8 mouse cellular contexts compared by ENCODE assay signal in genomic region chr5:110835959-110836358, GRCm38 (mm10). TPM values are rescaled to one million over a fixed set of nuclear protein-coding genes. Genes with fewer than 3 reads are reported as not detected.
A peak's percentile ranks its signal among the peaks of the same experiment; 100 is the strongest.
DNase-seq lines count a peak whose midpoint lies in the region; ATAC-seq and TF ChIP-seq lines count a peak whose summit lies in the region.

No protein-coding gene starts in this region.

- H3K27ac ChIP-seq in bone marrow macrophage, adult 2 months (ENCODE audit: insufficient read depth, low read depth, low read length): no peak overlapping the region
- no peak overlapping the region for H3K27ac ChIP-seq in stomach, embryonic 14.5 days (ENCODE audit: low read length)

- no peak overlapping the region for H3K4me3 ChIP-seq in bone marrow macrophage, adult 2 months (ENCODE audit: insufficient read depth, low read length)
- H3K4me3 ChIP-seq in stomach, embryonic 14.5 days (ENCODE audit: low read depth, low read length): no peak overlapping the region

- 0 out of 2 replicates have a peak, but pooled peaks have one; percentile 14 for TF ChIP-seq CTCF in bone marrow macrophage, adult 2 months (IDR thresholded peaks at IDR 0.05; ENCODE audit: low read depth, low read length)

- no peak overlapping the region for H3K4me2 ChIP-seq in stomach, embryonic 14.5 days (replicated peaks; ENCODE audit: low read depth, low read length)

- no peak overlapping the region for H3K9ac ChIP-seq in stomach, embryonic 14.5 days (replicated peaks; ENCODE audit: low read depth, low read length)

- H3K27me3 ChIP-seq in stomach, embryonic 14.5 days (ENCODE audit: control insufficient read depth, insufficient read depth, low read length): no peaks in the 10 kb centered on the region

- peak; percentile 65 to 71 for DNase-seq in cerebellum, postnatal 14 days
- no peak for DNase-seq in cerebellum, adult 9-11 months
- DNase-seq in 3T3-L1 (ENCODE audit: low read depth, low spot score): peak; percentile 18
- peak; percentile 16 for DNase-seq in layer of hippocampus, adult 9-11 months
- DNase-seq in lung, postnatal 14 days: peak; percentile 72

- no peak for TF ChIP-seq POLR2A in bone marrow macrophage, adult 2 months (IDR thresholded peaks at IDR 0.05; ENCODE audit: borderline replicate concordance, low read depth, low read length)

- H3K36me3 ChIP-seq in stomach, embryonic 14.5 days (ENCODE audit: control insufficient read depth, insufficient read depth, low read length): no peaks in the 10 kb centered on the region

- H3K4me1 ChIP-seq in bone marrow macrophage, adult 2 months (ENCODE audit: control insufficient read depth, insufficient read depth, low read length): peaks cover 11% of the 10 kb centered on the region
- peaks cover 7% of the 10 kb centered on the region; the same call in 1 of the 2 replicates for H3K4me1 ChIP-seq in stomach, embryonic 14.5 days (ENCODE audit: control insufficient read depth, insufficient read depth, low read length)

- WGBS in stomach, embryonic 14.5 days: 10% methylated on average over 3 of the region's 3 CpGs

- no peaks in the 10 kb centered on the region for H3K9me3 ChIP-seq in stomach, embryonic 14.5 days (ENCODE audit: control insufficient read depth, low read depth, low read length)

- 0 out of 2 replicates have a peak, but pooled peaks have one; percentile 16 for ATAC-seq in granulocyte monocyte progenitor cell, adult 5-6 weeks (replicated peaks; ENCODE audit: poor library complexity, severe bottlenecking)
- ATAC-seq in stomach, embryonic 14.5 days (ENCODE audit: insufficient number of reproducible peaks, insufficient read depth, low FRiP score, low read depth): peak; percentile 34; the same call in 1 of the 2 replicates

RNA-seq across cellular contexts. Expression of gene Hscb, which starts 3.6 kb away (rescaled TPM):
- polyA plus RNA-seq in bone marrow macrophage, adult 2 months (2012; ENCODE audit: insufficient read depth, insufficient read length, missing spikeins): 58.7 and 84.4 TPM in 2 replicates
- total RNA-seq in granulocyte monocyte progenitor cell, adult 5-6 weeks (2014; fragmentation: Nextera tagmentation): 68.2 and 80.1 TPM in 2 replicates
- total RNA-seq in granulocyte monocyte progenitor cell, adult 5-6 weeks (2017): 63.6 and 77.4 TPM in 2 replicates
- 26.6 and 28.4 TPM in 2 replicates for polyA plus RNA-seq in stomach, embryonic 14.5 days (2014; fragmentation: Nextera tagmentation; extraction: Ambion mirVana)

RNA-seq across cellular contexts. Expression of gene Chek2, which starts 3.8 kb away (rescaled TPM):
- polyA plus RNA-seq in bone marrow macrophage, adult 2 months (2012; ENCODE audit: insufficient read depth, insufficient read length, missing spikeins): 32.6 and 33.5 TPM in 2 replicates
- 29.3 and 32.6 TPM in 2 replicates for total RNA-seq in granulocyte monocyte progenitor cell, adult 5-6 weeks (2014; fragmentation: Nextera tagmentation)
- total RNA-seq in granulocyte monocyte progenitor cell, adult 5-6 weeks (2017): 22.6 and 39.0 TPM in 2 replicates
- polyA plus RNA-seq in stomach, embryonic 14.5 days (2014; fragmentation: Nextera tagmentation; extraction: Ambion mirVana): 32.1 and 32.9 TPM in 2 replicates

RNA-seq across cellular contexts. Expression of gene Ulk1, which starts 26.1 kb away (rescaled TPM):
- polyA plus RNA-seq in bone marrow macrophage, adult 2 months (2012; ENCODE audit: insufficient read depth, insufficient read length, missing spikeins): 46.3 and 55.4 TPM in 2 replicates
- total RNA-seq in granulocyte monocyte progenitor cell, adult 5-6 weeks (2014; fragmentation: Nextera tagmentation): 17.2 and 27.2 TPM in 2 replicates
- total RNA-seq in granulocyte monocyte progenitor cell, adult 5-6 weeks (2017): 1.4 and 2.6 TPM in 2 replicates
- polyA plus RNA-seq in stomach, embryonic 14.5 days (2014; fragmentation: Nextera tagmentation; extraction: Ambion mirVana): 27.7 and 28.4 TPM in 2 replicates

RNA-seq across cellular contexts. Expression of gene Ttc28, which starts 43.6 kb away (rescaled TPM):
- 1.2 and 1.7 TPM in 2 replicates for polyA plus RNA-seq in bone marrow macrophage, adult 2 months (2012; ENCODE audit: insufficient read depth, insufficient read length, missing spikeins)
- 1.0 and 6.2 TPM in 2 replicates for total RNA-seq in granulocyte monocyte progenitor cell, adult 5-6 weeks (2014; fragmentation: Nextera tagmentation)
- total RNA-seq in granulocyte monocyte progenitor cell, adult 5-6 weeks (2017): 0.41 and 0.90 TPM in 2 replicates
- polyA plus RNA-seq in stomach, embryonic 14.5 days (2014; fragmentation: Nextera tagmentation; extraction: Ambion mirVana): 16.9 and 17.8 TPM in 2 replicates

RNA-seq across cellular contexts. Expression of gene Pus1, which starts 55.5 kb away (rescaled TPM):
- polyA plus RNA-seq in bone marrow macrophage, adult 2 months (2012; ENCODE audit: insufficient read depth, insufficient read length, missing spikeins): 11.4 and 12.7 TPM in 2 replicates
- total RNA-seq in granulocyte monocyte progenitor cell, adult 5-6 weeks (2014; fragmentation: Nextera tagmentation): 41.6 and 45.0 TPM in 2 replicates
- total RNA-seq in granulocyte monocyte progenitor cell, adult 5-6 weeks (2017): 77.9 and 80.0 TPM in 2 replicates
- 20.2 and 21.9 TPM in 2 replicates for polyA plus RNA-seq in stomach, embryonic 14.5 days (2014; fragmentation: Nextera tagmentation; extraction: Ambion mirVana)
